Mouse (Mus musculus) heart, postnatal 0 days (tissue): ENCODE measurements around the gene Phxr2.

Experiments
- CTCF ChIP-seq: IDR thresholded peaks from 2 replicates; pipeline ENCODE4 v1.5.1; 2016; ENCODE audit warnings: antibody characterized with exemption, control low read depth, low read depth
- EP300 ChIP-seq: IDR thresholded peaks from 2 replicates; pipeline ENCODE4 v1.6.1; 2016; ENCODE audit warnings: antibody characterized with exemption, low read depth

- TF ChIP-seq CTCF = no peak
- TF ChIP-seq EP300 = no peak
These were observed 20.5 kb upstream of the Phxr2 start for GRCm38 (mm10) chr10:99146596-99146995.
